Comparison of ENCODE assay signal across 9 mouse cellular contexts in genomic region chr6:136742352-136743118, GRCm38 (mm10). TPM values are rescaled to one million over a fixed set of nuclear protein-coding genes. Genes with fewer than 3 reads are reported as not detected.
A peak's percentile ranks its signal among the peaks of the same experiment; 100 is the strongest.
DNase-seq lines count a peak whose midpoint lies in the region; ATAC-seq lines count a peak whose summit lies in the region.
"Had no signal": no experiment of that assay in that cellular context is flagged by ENCODE, and none has a peak within 500 bp of the region (broad histone marks: within the 10 kb centered on the region; RNA-seq: fewer than 3 reads in every experiment).

No protein-coding gene starts in this region.

- no peaks in the 10 kb centered on the region for H3K27me3 ChIP-seq in liver, embryonic 13.5 days
- no peaks in the 10 kb centered on the region for H3K27me3 ChIP-seq in stomach, embryonic 15.5 days (replicated peaks)

- no peaks in the 10 kb centered on the region for H3K9me3 ChIP-seq in liver, embryonic 13.5 days (replicated peaks)
- H3K9me3 ChIP-seq in stomach, embryonic 15.5 days, result no peaks in the 10 kb centered on the region

- ATAC-seq in CD4-positive, CD25-positive, alpha-beta regulatory T cell, adult 4 months, result peak; percentile 87
- peak; percentile 57; the same call in 1 of the 2 replicates for ATAC-seq in liver, embryonic 13.5 days (ENCODE audit: low read depth)
- ATAC-seq in stomach, embryonic 15.5 days (ENCODE audit: insufficient read depth, low FRiP score, low read depth), result peak; percentile 81; the same call in 1 of the 2 replicates

- intact Hi-C loops in heart, postnatal 10 days (cut with DNase I), result loop anchor here (1.0 to 5.0 kb wide), 3 partner anchors 121 to 835 kb away; no protein-coding TSS in a partner anchor

- no peak overlapping the region for H3K27ac ChIP-seq in liver, embryonic 13.5 days
- no peak overlapping the region for H3K27ac ChIP-seq in stomach, embryonic 15.5 days

- peak; percentile 81 for DNase-seq in brain, embryonic 18.5 days (ENCODE audit: low read depth, low spot score)
- DNase-seq in fibroblast of lung, adult 2 months (ENCODE audit: low read depth), result peak; percentile 61
- DNase-seq in heart, postnatal 10 days, result peak; percentile 90 to 94
- DNase-seq in kidney, postnatal 36 days, result peak; percentile 84 to 92
- DNase-seq in liver, embryonic 13.5 days, result peak; percentile 53
- peak; percentile 72 to 87 for DNase-seq in natural killer cell, adult 2 months (ENCODE audit: low spot score in 2 of 2)

- no peak overlapping the region for H3K9ac ChIP-seq in liver, embryonic 13.5 days
- no peak overlapping the region for H3K9ac ChIP-seq in stomach, embryonic 15.5 days

- no peak overlapping the region for H3K4me3 ChIP-seq in liver, embryonic 13.5 days (replicated peaks)
- no peak overlapping the region for H3K4me3 ChIP-seq in stomach, embryonic 15.5 days (replicated peaks)
- H3K4me3 ChIP-seq: erythroblast, embryonic 14.5 days had no signal

- WGBS in liver, embryonic 13.5 days (ENCODE audit: insufficient replicate concordance), result 24% methylated on average over 10 of the region's 10 CpGs
- 37% methylated on average over 10 of the region's 10 CpGs for WGBS in stomach, embryonic 15.5 days

- no peak overlapping the region for H3K4me2 ChIP-seq in liver, embryonic 13.5 days
- no peak overlapping the region for H3K4me2 ChIP-seq in stomach, embryonic 15.5 days

- H3K36me3 ChIP-seq in liver, embryonic 13.5 days, result no peaks in the 10 kb centered on the region
- H3K36me3 ChIP-seq in stomach, embryonic 15.5 days, result no peaks in the 10 kb centered on the region

- H3K4me1 ChIP-seq in liver, embryonic 13.5 days (replicated peaks), result 0 out of 2 replicates have a peak, but pooled peaks cover 7% of the 10 kb centered on the region
- H3K4me1 ChIP-seq in stomach, embryonic 15.5 days, result no peaks in the 10 kb centered on the region

RNA-seq across cellular contexts. Expression of gene Gucy2c, which starts 39.0 kb away (rescaled TPM):
- not detected for polyA plus RNA-seq in CD4-positive, CD25-positive, alpha-beta regulatory T cell, adult 4 months (2017; shearing (Covaris generic))
- total RNA-seq in heart, postnatal 10 days (2021), result not detected
- 0.08 and 0.15 TPM in 2 replicates for polyA plus RNA-seq in liver, embryonic 13.5 days (2015; fragmentation: Nextera tagmentation; extraction: Ambion mirVana)
- 13.3 and 16.7 TPM in 2 replicates for polyA plus RNA-seq in stomach, embryonic 15.5 days (2015; fragmentation: Nextera tagmentation; extraction: Ambion mirVana)
- polyA plus RNA-seq: erythroblast, embryonic 14.5 days had no signal

Comparison
In these comparisons a context has a peak if more than half of its experiments do, and no peak if none do; other contexts are left out.
1. RNA of gene Gucy2c, which starts 39.0 kb away (polyA plus RNA-seq): 13.3 to 16.7 TPM in stomach, embryonic 15.5 days; 0.08 to 0.15 TPM in liver, embryonic 13.5 days and not detected in CD4-positive, CD25-positive, alpha-beta regulatory T cell, adult 4 months; every median in the first group is over 10 times any median in the second.
2. Peak in every context shown above with its lines, with median percentiles within 50 percentile points of each other: ATAC-seq and DNase-seq.